Mouse (Mus musculus): ENCODE measurements around the gene Pigv.
"Not testable (repeated sequence)": the region's sequence is repeated elsewhere in the genome, so short reads cannot be mapped to it uniquely, and the experiment has no call there.

The Pigv gene

GRCm38 (mm10) chr4:133672845-133673647, 599 bp upstream of the Pigv start:
- DNase-seq (ENCODE audit: low read depth, low spot score) = peak; percentile 72

GRCm38 (mm10) chr4:133671184-133671880, 1.1 kb downstream of the Pigv start:
- DNase-seq (ENCODE audit: low read depth, low spot score) = peak; percentile 85

- no peak for DNase-seq (ENCODE audit: low read depth, low spot score)
Observed at GRCm38 (mm10) chr4:133669652-133670210, 2.7 kb downstream of the Pigv start.

GRCm38 (mm10) chr4:133668537-133668936, 3.9 kb downstream of the Pigv start:
- no peak for DNase-seq (ENCODE audit: low read depth, low spot score)

GRCm38 (mm10) chr4:133666199-133666598, 6.2 kb downstream of the Pigv start:
- peak; percentile 61 for DNase-seq (ENCODE audit: low read depth, low spot score)

GRCm38 (mm10) chr4:133665118-133665517, 7.3 kb downstream of the Pigv start:
- DNase-seq (ENCODE audit: low read depth, low spot score) = no peak

- no peak for DNase-seq (ENCODE audit: low read depth, low spot score)
Observed at GRCm38 (mm10) chr4:133662945-133663344, 9.5 kb downstream of the Pigv start.

- DNase-seq (ENCODE audit: low read depth, low spot score) = no peak
Observed at GRCm38 (mm10) chr4:133662421-133662820, 10.0 kb downstream of the Pigv start.

GRCm38 (mm10) chr4:133660193-133661155, 12.0 kb downstream of the Pigv start:
- DNase-seq (ENCODE audit: low read depth, low spot score) = no peak

- DNase-seq (ENCODE audit: low read depth, low spot score) = no peak
Observed at GRCm38 (mm10) chr4:133659497-133660192, 12.8 kb downstream of the Pigv start.

- DNase-seq (ENCODE audit: low read depth, low spot score) = no peak
Observed at GRCm38 (mm10) chr4:133658729-133659128, 13.7 kb downstream of the Pigv start.

- DNase-seq (ENCODE audit: low read depth, low spot score) = no peak
Observed at GRCm38 (mm10) chr4:133657829-133658458, 14.5 kb downstream of the Pigv start.

- no peak for DNase-seq (ENCODE audit: low read depth, low spot score)
Observed at GRCm38 (mm10) chr4:133656997-133657396, 15.4 kb downstream of the Pigv start.

GRCm38 (mm10) chr4:133656294-133656693, 16.2 kb downstream of the Pigv start:
- no peak for DNase-seq (ENCODE audit: low read depth, low spot score)

- not testable (repeated sequence) for DNase-seq (ENCODE audit: low read depth, low spot score)
Observed at GRCm38 (mm10) chr4:133654070-133654469, 18.4 kb downstream of the Pigv start.

- DNase-seq (ENCODE audit: low read depth, low spot score) = no peak
Observed at GRCm38 (mm10) chr4:133652746-133653145, 19.7 kb downstream of the Pigv start.

GRCm38 (mm10) chr4:133651986-133652385, 20.5 kb downstream of the Pigv start:
- DNase-seq (ENCODE audit: low read depth, low spot score) = no peak

- no peak for DNase-seq (ENCODE audit: low read depth, low spot score)
Observed at GRCm38 (mm10) chr4:133651445-133651844, 21.0 kb downstream of the Pigv start.

- peak; percentile 93 for DNase-seq (ENCODE audit: low read depth, low spot score)
Observed at GRCm38 (mm10) chr4:133649989-133650699, 22.3 kb downstream of the Pigv start, which contains the start of gene Zdhhc18. Gene Zdhhc18, minus strand, starts transcription at chr4:133650154.

- DNase-seq (ENCODE audit: low read depth, low spot score) = not testable (repeated sequence)
Observed at GRCm38 (mm10) chr4:133649464-133649863, 23.0 kb downstream of the Pigv start.

Measured in CD4-positive, CD25-positive, alpha-beta regulatory T cell, adult 2 months (primary cell).